Mouse (Mus musculus) cortical plate, adult 2 months (tissue): ENCODE measurements around the gene Sh3rf3.
A peak's percentile ranks its signal among the peaks of the same experiment; 100 is the strongest.

Experiments used
- CTCF ChIP-seq: fragments of 200-500 bp; IDR thresholded peaks from 2 replicates; pipeline ENCODE4 v1.5.1; 2011; ENCODE audit warnings: mild to moderate bottlenecking, control low read depth, low read length; ENCODE audit not compliant: insufficient read depth; ENCODE audit errors: extremely low read depth
- POLR2A ChIP-seq: fragments of 200-500 bp; IDR thresholded peaks from 2 replicates; pipeline ENCODE4 v1.6.1; 2011; ENCODE audit warnings: mild to moderate bottlenecking, low read length, control low read depth; ENCODE audit not compliant: insufficient read depth; ENCODE audit errors: extremely low read depth

DNA sequence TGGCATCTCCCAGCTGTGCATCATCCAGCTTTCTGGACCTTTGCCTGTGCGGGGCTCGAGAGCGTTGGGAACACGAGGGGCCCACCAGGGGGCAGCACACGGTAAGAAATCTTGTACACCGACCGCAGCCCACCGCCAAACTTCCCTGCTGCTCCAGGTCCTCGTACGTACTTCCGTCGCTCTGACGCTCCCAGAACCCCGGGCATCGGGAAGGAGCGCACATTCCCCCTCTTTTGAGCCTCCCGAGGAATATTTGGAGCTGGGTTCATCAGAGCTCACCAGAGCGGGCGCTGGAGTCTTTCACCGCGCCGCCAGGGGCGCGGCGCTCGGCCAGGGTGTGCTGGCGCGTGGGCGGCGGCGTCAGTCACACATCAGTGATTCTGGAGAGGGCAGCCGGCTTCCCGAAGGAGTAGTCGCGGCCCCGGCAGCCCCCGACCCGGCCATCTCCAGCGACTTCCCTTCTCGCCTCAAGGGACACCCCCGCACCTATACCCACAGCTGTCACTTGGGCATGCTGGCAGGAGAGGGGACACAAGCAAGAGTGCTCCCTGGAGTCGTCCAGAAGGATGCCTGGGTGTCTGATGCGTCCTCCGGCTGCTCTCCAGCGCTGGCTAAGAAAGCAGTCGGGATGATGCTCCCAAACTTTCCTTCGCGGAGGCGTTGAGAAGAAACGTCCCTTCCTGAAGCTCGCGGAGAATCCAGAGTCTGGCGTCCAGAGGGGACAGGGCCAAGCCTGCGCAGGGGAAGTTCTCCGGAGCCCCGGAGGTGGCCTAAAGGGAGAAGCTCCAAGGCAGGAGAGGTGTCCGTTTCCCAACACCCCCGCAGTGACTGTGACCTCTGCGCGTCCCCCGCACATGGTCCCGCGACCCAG lies 714 bp upstream of the Sh3rf3 start:
- TF ChIP-seq CTCF (peak; percentile 55), POLR2A (peak; percentile 68; the same call in 1 of the 2 replicates)
